Mouse (Mus musculus): ENCODE measurements around the gene Il15. TPM values are rescaled to one million over a fixed set of nuclear protein-coding genes. Genes with fewer than 3 reads are reported as not detected.

The Il15 gene
- polyA plus RNA-seq, 1 experiment from 2014 or later: 2.2 TPM

DNA sequence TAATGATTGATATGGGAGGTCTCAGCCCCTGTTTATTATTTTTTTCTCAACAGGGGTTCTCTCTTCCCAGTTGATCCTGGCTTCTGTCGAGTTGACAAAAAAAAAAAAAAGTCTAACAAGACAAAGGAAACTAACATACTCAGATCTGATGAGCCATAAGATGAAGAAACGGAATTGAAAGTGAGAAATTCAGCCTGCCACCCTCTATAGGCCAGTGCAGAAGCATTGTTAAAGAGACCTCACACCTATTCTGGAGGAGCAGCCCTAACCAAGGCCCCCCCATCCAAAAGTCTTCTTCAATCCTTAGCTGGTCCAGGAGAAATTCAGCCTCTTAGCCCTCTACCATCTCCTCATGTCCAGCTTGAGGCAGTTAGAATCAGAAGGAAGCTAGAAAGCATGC, 20.7 kb downstream of the Il15 start:
- ATAC-seq (ENCODE audit: low FRiP score) (no peak), DNase-seq (ENCODE audit: low spot score, missing footprints) (no peak)
- 51% methylated on average over 2 of the region's 2 CpGs for WGBS
- Histone ChIP-seq H3K4me1 (ENCODE audit: control insufficient read depth, insufficient read depth, low read length) (no peaks in the 10 kb centered on the region), H3K27ac (ENCODE audit: low read depth, low read length) (no peak overlapping the region), H3K9ac (ENCODE audit: low read length) (no peak overlapping the region), H3K27me3 (ENCODE audit: control insufficient read depth, insufficient read depth, low read length) (no peaks in the 10 kb centered on the region), H3K9me3 (ENCODE audit: control insufficient read depth, low read length) (no peaks in the 10 kb centered on the region), H3K4me3 (ENCODE audit: low read depth, low read length) (no peak overlapping the region), H3K36me3 (ENCODE audit: control insufficient read depth, insufficient read depth, low read length) (no peaks in the 10 kb centered on the region), H3K4me2 (no peak overlapping the region)

GRCm38 (mm10) chr8:82374470-82374869, 28.6 kb downstream of the Il15 start:
- Histone ChIP-seq H3K27me3 (ENCODE audit: control insufficient read depth, insufficient read depth, low read length) (no peaks in the 10 kb centered on the region), H3K9ac (ENCODE audit: low read length) (no peak overlapping the region), H3K4me2 (no peak overlapping the region), H3K36me3 (ENCODE audit: control insufficient read depth, insufficient read depth, low read length) (no peaks in the 10 kb centered on the region), H3K4me1 (ENCODE audit: control insufficient read depth, insufficient read depth, low read length) (no peaks in the 10 kb centered on the region), H3K27ac (ENCODE audit: low read depth, low read length) (no peak overlapping the region), H3K9me3 (ENCODE audit: control insufficient read depth, low read length) (no peaks in the 10 kb centered on the region), H3K4me3 (ENCODE audit: low read depth, low read length) (no peak overlapping the region)
- WGBS: 93% methylated on average over 4 of the region's 4 CpGs
- ATAC-seq (ENCODE audit: low FRiP score): no peak
- no peak for DNase-seq (ENCODE audit: low spot score, missing footprints)

DNA sequence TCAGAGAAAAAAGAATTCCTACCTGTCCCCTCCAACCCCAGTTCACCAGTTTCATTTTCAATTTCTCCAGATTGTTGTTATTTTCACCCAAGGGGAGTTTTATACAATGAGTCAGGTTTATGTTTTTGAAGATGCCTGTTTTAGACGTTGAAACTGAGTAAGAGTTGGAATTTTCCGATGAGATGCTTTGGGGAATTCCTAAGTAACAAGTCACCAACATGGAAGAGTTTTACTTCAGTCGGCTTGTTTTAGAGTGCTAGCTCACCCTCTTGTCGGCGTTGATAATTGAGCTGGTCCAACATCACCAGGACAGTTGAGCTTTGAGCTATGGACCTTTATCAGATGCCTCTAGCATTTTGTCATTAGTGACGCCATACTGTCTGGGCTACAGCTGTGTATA, 30.2 kb downstream of the Il15 start:
- no peak overlapping the region for H3K9ac ChIP-seq (ENCODE audit: low read length)
- WGBS: 87% methylated on average over 6 of the region's 6 CpGs
- no peaks in the 10 kb centered on the region for H3K9me3 ChIP-seq (ENCODE audit: control insufficient read depth, low read length)
- DNase-seq (ENCODE audit: low spot score, missing footprints) (no peak), ATAC-seq (ENCODE audit: low FRiP score) (no peak)
- H3K4me2 ChIP-seq: no peak overlapping the region
- H3K36me3 ChIP-seq (ENCODE audit: control insufficient read depth, insufficient read depth, low read length): no peaks in the 10 kb centered on the region
- H3K4me3 ChIP-seq (ENCODE audit: low read depth, low read length): no peak overlapping the region
- no peaks in the 10 kb centered on the region for H3K27me3 ChIP-seq (ENCODE audit: control insufficient read depth, insufficient read depth, low read length)
- no peak overlapping the region for H3K27ac ChIP-seq (ENCODE audit: low read depth, low read length)
- no peaks in the 10 kb centered on the region for H3K4me1 ChIP-seq (ENCODE audit: control insufficient read depth, insufficient read depth, low read length)

DNA sequence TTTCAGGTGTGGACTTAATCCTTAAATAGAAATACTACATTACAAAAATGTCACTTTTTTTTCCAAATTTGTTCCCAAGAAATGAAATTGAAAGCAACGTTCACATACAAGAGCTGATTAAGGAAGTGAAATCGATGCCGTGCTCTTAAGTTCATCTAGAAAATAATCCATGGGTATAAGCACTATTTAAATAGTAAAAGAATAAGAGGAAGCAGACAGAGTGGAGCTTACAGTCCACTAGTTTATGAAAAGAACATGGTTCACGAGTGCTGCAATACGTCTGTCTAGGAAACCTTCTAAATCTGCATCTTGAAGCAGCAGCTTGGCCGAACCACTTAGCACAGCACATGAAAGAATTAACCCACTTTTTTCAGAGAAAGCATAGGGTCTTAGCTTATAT, 32.4 kb downstream of the Il15 start:
- H3K9ac ChIP-seq (ENCODE audit: low read length): no peak overlapping the region
- WGBS: 92% methylated on average over 6 of the region's 6 CpGs
- no peaks in the 10 kb centered on the region for H3K27me3 ChIP-seq (ENCODE audit: control insufficient read depth, insufficient read depth, low read length)

GRCm38 (mm10) chr8:82361061-82361460, 42.0 kb downstream of the Il15 start:
- H3K4me1 ChIP-seq (ENCODE audit: control insufficient read depth, insufficient read depth, low read length): no peaks in the 10 kb centered on the region
- WGBS: 84% methylated on average over 1 of the region's 1 CpGs
- ATAC-seq (ENCODE audit: low FRiP score): no peak

More for the DNA sequence above, 32.4 kb downstream of the Il15 start:
- no peak for DNase-seq (ENCODE audit: low spot score, missing footprints)
- no peak for ATAC-seq (ENCODE audit: low FRiP score)
- H3K4me1 ChIP-seq (ENCODE audit: control insufficient read depth, insufficient read depth, low read length): no peaks in the 10 kb centered on the region
- no peaks in the 10 kb centered on the region for H3K9me3 ChIP-seq (ENCODE audit: control insufficient read depth, low read length)
- no peaks in the 10 kb centered on the region for H3K36me3 ChIP-seq (ENCODE audit: control insufficient read depth, insufficient read depth, low read length)
- H3K4me3 ChIP-seq (ENCODE audit: low read depth, low read length): no peak overlapping the region
- no peak overlapping the region for H3K27ac ChIP-seq (ENCODE audit: low read depth, low read length)
- no peak overlapping the region for H3K4me2 ChIP-seq

DNA sequence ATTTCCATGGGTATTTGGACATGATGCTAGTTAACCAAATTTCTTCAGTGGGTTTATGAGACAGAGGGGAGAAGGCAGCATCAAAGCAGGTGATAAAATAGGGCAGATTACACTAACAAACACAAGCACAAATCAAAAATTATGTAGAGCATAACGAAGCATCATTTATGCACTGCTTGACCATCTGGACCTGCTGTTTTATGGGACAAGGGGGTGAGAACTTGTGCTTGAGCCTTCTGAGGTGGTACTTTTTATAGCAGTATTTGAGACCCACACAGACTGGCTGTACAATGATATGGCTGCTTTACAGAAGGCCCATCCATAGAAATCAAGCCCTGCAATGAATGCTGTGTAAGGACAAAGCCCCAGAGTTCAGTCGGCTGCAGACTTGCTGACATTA, 46.9 kb downstream of the Il15 start:
- Histone ChIP-seq H3K27ac (ENCODE audit: low read depth, low read length) (no peak overlapping the region), H3K27me3 (ENCODE audit: control insufficient read depth, insufficient read depth, low read length) (no peaks in the 10 kb centered on the region), H3K9ac (ENCODE audit: low read length) (no peak overlapping the region), H3K9me3 (ENCODE audit: control insufficient read depth, low read length) (no peaks in the 10 kb centered on the region), H3K4me1 (ENCODE audit: control insufficient read depth, insufficient read depth, low read length) (no peaks in the 10 kb centered on the region), H3K36me3 (ENCODE audit: control insufficient read depth, insufficient read depth, low read length) (no peaks in the 10 kb centered on the region), H3K4me3 (ENCODE audit: low read depth, low read length) (no peak overlapping the region), H3K4me2 (no peak overlapping the region)
- DNase-seq (ENCODE audit: low spot score, missing footprints) (no peak), ATAC-seq (ENCODE audit: low FRiP score) (no peak)
- 87% methylated on average over 2 of the region's 2 CpGs for WGBS

More at GRCm38 (mm10) chr8:82361061-82361460, 42.0 kb downstream of the Il15 start:
- H3K36me3 ChIP-seq (ENCODE audit: control insufficient read depth, insufficient read depth, low read length): no peaks in the 10 kb centered on the region
- no peaks in the 10 kb centered on the region for H3K27me3 ChIP-seq (ENCODE audit: control insufficient read depth, insufficient read depth, low read length)
- DNase-seq (ENCODE audit: low spot score, missing footprints): no peak
- H3K27ac ChIP-seq (ENCODE audit: low read depth, low read length): no peak overlapping the region
- no peak overlapping the region for H3K4me3 ChIP-seq (ENCODE audit: low read depth, low read length)
- no peak overlapping the region for H3K9ac ChIP-seq (ENCODE audit: low read length)
- no peak overlapping the region for H3K4me2 ChIP-seq
- no peaks in the 10 kb centered on the region for H3K9me3 ChIP-seq (ENCODE audit: control insufficient read depth, low read length)

GRCm38 (mm10) chr8:82351268-82351943, 51.6 kb downstream of the Il15 start:
- H3K9me3 ChIP-seq (ENCODE audit: control insufficient read depth, low read length): no peaks in the 10 kb centered on the region
- no peaks in the 10 kb centered on the region for H3K36me3 ChIP-seq (ENCODE audit: control insufficient read depth, insufficient read depth, low read length)
- WGBS: 55% methylated on average over 1 of the region's 1 CpGs
- no peak overlapping the region for H3K4me3 ChIP-seq (ENCODE audit: low read depth, low read length)
- H3K27ac ChIP-seq (ENCODE audit: low read depth, low read length): no peak overlapping the region
- ATAC-seq (ENCODE audit: low FRiP score) (no peak), DNase-seq (ENCODE audit: low spot score, missing footprints) (no peak)
- H3K27me3 ChIP-seq (ENCODE audit: control insufficient read depth, insufficient read depth, low read length): no peaks in the 10 kb centered on the region
- no peak overlapping the region for H3K4me2 ChIP-seq
- no peaks in the 10 kb centered on the region for H3K4me1 ChIP-seq (ENCODE audit: control insufficient read depth, insufficient read depth, low read length)
- no peak overlapping the region for H3K9ac ChIP-seq (ENCODE audit: low read length)

- Histone ChIP-seq H3K36me3 (ENCODE audit: control insufficient read depth, insufficient read depth, low read length) (no peaks in the 10 kb centered on the region), H3K9ac (ENCODE audit: low read length) (no peak overlapping the region), H3K4me1 (ENCODE audit: control insufficient read depth, insufficient read depth, low read length) (no peaks in the 10 kb centered on the region), H3K4me2 (no peak overlapping the region), H3K9me3 (ENCODE audit: control insufficient read depth, low read length) (no peaks in the 10 kb centered on the region), H3K27ac (ENCODE audit: low read depth, low read length) (no peak overlapping the region), H3K4me3 (ENCODE audit: low read depth, low read length) (no peak overlapping the region), H3K27me3 (ENCODE audit: control insufficient read depth, insufficient read depth, low read length) (no peaks in the 10 kb centered on the region)
- WGBS: 81% methylated on average over 2 of the region's 2 CpGs
- ATAC-seq (ENCODE audit: low FRiP score) (no peak), DNase-seq (ENCODE audit: low spot score, missing footprints) (no peak)
These were observed 53.7 kb downstream of the Il15 start for GRCm38 (mm10) chr8:82349299-82349698.

- Histone ChIP-seq H3K9ac (ENCODE audit: low read length) (no peak overlapping the region), H3K4me2 (no peak overlapping the region), H3K9me3 (ENCODE audit: control insufficient read depth, low read length) (no peaks in the 10 kb centered on the region), H3K27ac (ENCODE audit: low read depth, low read length) (no peak overlapping the region), H3K4me3 (ENCODE audit: low read depth, low read length) (no peak overlapping the region), H3K36me3 (ENCODE audit: control insufficient read depth, insufficient read depth, low read length) (no peaks in the 10 kb centered on the region), H3K4me1 (ENCODE audit: control insufficient read depth, insufficient read depth, low read length) (no peaks in the 10 kb centered on the region), H3K27me3 (ENCODE audit: control insufficient read depth, insufficient read depth, low read length) (no peaks in the 10 kb centered on the region)
- ATAC-seq (ENCODE audit: low FRiP score): no peak
- WGBS: 81% methylated on average over 3 of the region's 3 CpGs
- DNase-seq (ENCODE audit: low spot score, missing footprints): no peak
These were observed 56.5 kb downstream of the Il15 start for GRCm38 (mm10) chr8:82346485-82346884.
